Mouse (Mus musculus): ENCODE data around the gene Zfp827. TPM values are rescaled to one million over a fixed set of nuclear protein-coding genes. Genes with fewer than 3 reads are reported as not detected.

Zfp827 gene
- 31.1 and 36.6 TPM in 2 replicates for polyA plus RNA-seq (2012; rRNA removed)

GRCm38 (mm10) chr8:79027977-79028487 is at the start of gene Zfp827:
Gene Zfp827 (plus strand): TSS chr8:79028437.

Other genes starting within 250 kb of the Zfp827 start
- gene Lsm6, start 207.3 kb upstream of the Zfp827 start, polyA plus RNA-seq (2012; rRNA removed): 107 and 109 TPM in 2 replicates
- not detected in 2 replicates for gene 1700011L22Rik, start 220.1 kb downstream of the Zfp827 start, polyA plus RNA-seq (2012; rRNA removed)

Data from central nervous system, embryonic 14 days (tissue).